Mouse (Mus musculus) olfactory bulb, adult 2 months (tissue): ENCODE results near the gene Hoxd9.

ENCODE experiments used
- CTCF ChIP-seq: fragments of 200-500 bp; IDR thresholded peaks from 2 replicates; pipeline ENCODE4 v1.5.1; 2012; ENCODE audit warnings: low read depth, mild to moderate bottlenecking, low read length, moderate library complexity; ENCODE audit not compliant: insufficient read depth
- POLR2A ChIP-seq: fragments of 200-500 bp; IDR thresholded peaks from 2 replicates; pipeline ENCODE4 v1.6.1; 2012; ENCODE audit warnings: mild to moderate bottlenecking, low read depth, low read length, moderate library complexity; ENCODE audit not compliant: insufficient read depth

DNA sequence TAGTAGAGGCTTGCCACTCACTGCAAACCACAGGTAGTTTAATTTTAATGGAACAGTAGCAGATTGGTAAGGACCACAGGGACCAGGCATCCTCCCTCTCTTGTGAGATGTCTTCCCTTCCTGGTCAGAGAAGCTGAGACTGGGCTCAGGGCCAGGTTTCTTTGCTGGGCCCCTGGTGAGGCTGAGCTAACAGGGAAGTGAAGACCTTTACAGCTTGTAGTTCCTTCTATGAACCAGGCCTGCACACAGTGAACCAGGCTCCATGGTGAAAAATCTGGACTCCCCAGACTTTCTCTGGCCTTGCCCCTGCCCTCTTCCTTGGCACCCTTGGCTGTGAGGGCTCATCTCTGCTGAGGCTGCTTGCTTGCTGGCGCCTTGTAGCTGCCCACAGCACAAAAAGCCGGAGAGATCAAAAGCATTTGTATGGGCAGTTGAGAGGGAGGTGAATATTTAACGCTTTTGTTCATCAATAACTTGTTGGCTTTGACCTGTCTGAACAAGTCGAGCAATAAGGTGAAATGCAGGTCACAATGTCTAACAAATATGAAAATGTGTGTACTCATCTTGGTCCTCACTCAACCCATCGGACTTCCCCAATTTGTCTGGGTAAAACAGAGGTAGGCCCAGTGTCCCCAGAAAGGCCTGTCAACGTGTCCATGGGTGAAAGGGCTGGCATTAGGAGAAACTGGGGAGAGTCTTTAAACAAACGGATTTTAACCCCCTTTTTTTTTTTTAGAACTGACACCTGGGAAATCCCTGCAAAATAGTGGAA lies 26.9 kb downstream of the Hoxd9 start:
- TF ChIP-seq POLR2A = no peak
- no peak for TF ChIP-seq CTCF
